Mouse (Mus musculus) megakaryocyte, embryonic 14.5 days (primary cell): Measurements from ENCODE around the gene Sbf2.

ENCODE experiments used
- FLI1 ChIP-seq: IDR thresholded peaks from 2 replicates; pipeline ENCODE4 v1.6.1; 2012; ENCODE audit warnings: low read length, inconsistent platforms, mixed read lengths
- GATA1 ChIP-seq: IDR thresholded peaks from 3 replicates; pipeline ENCODE4 v1.6.1; 2012; ENCODE audit warnings: mixed read lengths, low read length, inconsistent platforms, borderline replicate concordance

DNA sequence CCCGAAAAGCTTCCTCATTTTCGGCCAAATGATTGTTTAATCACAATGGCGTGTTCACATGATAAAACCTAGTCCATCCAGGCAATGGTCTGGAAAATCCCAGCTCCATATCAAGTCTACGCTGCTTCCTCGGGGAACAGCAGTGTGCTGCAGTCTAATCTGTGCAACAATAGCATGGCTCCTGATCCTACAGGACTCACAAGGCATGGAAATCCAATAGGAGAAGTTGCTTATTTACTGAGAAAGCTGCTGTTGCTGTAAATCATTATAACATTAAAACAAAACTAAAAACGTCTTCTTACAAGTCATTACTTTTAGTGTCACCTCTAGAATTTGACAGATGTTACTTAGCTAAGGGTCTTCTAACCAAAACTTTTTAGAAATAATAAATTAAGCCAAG is 143.7 kb downstream of the Sbf2 start:
- TF ChIP-seq GATA1 (no peak), FLI1 (no peak)
